Mouse (Mus musculus) common myeloid progenitor, adult 5-6 weeks (primary cell): ENCODE data around the gene Chrnb4. TPM values are rescaled to one million over a fixed set of nuclear protein-coding genes. Genes with fewer than 3 reads are reported as not detected.

ENCODE experiments used
- ATAC-seq: replicated peaks from 2 replicates; pipeline ENCODE4 v1.8.0; 2016; ENCODE audit warnings: low read depth, mild to moderate bottlenecking, moderate TSS enrichment, inconsistent platforms; ENCODE audit not compliant: poor library complexity, severe bottlenecking
- total RNA-seq: library from RNA; stranded (forward); fragments of 200-1000, 187-1606 nt; gene quantifications from 2 replicates; pipeline ENCODE4 v1.2.3, GENCODE M21; 2017

The Chrnb4 gene
- not detected in 2 replicates for total RNA-seq

DNA sequence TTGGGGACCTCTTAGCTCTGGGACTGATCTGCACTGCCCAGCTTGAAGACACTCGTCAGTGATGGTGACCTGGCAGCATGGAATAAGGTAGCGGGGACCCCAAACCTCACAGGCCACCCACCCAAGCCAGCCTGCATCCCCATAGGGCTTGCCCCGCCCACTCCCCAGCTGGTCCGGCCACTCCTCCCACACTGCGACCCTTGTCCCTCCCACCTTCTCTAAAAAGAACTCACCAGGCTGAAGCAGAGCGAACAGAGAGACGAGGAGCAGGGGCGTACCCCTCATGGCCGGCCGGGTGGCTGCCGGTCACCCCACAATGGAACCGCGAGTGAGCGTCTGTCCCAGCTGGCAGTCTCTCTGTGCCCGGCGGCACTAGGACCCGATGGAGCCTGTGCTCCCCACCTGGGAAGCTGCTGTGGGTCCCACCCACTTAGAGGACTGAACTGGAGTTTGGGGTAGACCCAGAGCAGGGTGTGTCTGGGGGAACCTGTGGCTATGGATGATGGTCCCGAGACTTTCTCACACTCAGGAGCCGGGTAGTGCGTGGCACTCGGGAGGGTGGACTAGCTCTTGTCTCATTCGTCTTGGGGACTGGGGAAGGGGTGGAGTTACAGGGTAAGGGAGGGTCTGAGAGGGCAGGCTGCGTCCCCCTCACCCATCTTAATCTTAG is at the start of gene Chrnb4:
Gene Chrnb4, minus strand, starts transcription at position 569 of the 670 bp plus-strand sequence.
- ATAC-seq = peak; percentile 42

DNA sequence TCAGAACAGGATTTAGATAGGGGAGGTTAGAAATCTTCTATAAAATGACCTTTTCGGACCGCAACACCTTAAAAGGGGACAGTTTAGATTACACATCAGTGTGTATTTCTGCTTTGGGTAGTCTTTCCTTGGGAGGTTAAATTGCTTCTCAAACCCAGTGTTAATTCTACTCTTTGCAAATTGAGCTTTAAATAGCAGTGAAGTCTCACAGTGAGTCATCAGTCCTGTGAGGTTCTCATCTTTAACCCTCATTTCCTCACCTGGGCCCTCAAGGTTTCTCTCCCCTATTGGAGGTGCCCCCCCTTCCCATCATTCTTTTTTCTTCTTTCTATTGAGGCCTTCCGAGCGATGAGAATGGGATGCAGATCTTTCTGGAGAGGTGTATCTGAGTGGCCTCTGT is 48.3 kb upstream of the Chrnb4 start:
- ATAC-seq = no peak

DNA sequence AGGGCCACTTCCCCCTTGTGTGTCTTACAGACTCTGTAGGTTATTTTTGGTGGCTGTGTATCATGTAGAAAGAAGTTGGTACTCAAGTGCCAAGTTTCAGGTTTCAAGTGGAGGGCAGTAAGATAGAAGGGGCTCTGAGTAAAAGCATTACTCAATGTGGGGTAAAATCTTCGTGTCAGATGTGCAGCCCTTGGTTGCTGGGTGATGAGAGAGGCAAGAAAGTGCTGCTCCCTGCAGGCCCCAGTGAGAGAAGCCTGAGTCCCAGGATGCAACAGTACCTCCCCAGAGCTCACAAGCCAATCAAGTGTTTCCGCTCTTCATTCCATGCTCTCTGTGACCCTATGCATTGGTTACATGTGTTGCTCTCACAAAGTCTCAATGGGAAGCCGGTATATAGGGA is 47.5 kb upstream of the Chrnb4 start:
- no peak for ATAC-seq

DNA sequence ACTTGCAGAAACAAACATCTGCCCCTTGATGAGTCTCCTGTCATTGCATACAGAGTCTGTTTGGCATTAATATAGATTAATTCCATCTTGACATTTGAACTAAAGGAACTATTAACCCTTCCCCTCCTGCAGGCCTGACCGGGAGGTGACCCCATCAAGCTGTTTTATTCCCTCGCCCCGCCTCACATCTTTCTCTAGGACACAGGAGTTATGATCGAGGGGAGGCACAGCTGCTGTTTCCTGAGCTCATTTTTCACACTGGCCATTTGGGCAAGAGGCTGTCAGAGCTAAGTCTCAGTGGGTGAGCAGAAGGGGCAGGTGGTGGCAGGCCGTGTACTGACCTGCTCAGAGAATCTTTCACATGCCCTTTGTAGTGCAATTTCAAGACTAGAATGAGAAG is 41.6 kb upstream of the Chrnb4 start:
- ATAC-seq = no peak

DNA sequence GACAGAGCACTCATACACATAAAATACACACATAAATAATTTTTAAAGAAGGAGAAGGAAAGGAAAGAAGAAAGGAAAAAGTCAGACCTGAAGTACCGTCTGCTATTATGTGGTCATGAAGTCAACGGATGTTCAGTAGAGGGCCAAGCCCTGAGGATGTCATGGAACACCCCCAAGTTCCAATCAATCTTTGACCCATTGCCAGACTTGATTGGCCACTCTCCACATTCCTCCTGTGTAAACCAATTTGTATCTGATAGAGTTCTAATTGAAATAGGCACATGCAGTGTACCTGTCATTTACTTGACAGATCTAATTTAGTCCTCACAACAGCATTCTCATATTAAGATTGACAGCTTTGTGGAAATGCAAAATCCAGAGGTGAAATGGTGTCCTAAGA is 40.6 kb upstream of the Chrnb4 start:
- no peak for ATAC-seq

- no peak for ATAC-seq
Observed at GRCm38 (mm10) chr9:55083154-55083913, 34.8 kb upstream of the Chrnb4 start.

- ATAC-seq = no peak; the same call in 1 of the 2 replicates
Observed at GRCm38 (mm10) chr9:55067965-55068265, 19.3 kb upstream of the Chrnb4 start.

DNA sequence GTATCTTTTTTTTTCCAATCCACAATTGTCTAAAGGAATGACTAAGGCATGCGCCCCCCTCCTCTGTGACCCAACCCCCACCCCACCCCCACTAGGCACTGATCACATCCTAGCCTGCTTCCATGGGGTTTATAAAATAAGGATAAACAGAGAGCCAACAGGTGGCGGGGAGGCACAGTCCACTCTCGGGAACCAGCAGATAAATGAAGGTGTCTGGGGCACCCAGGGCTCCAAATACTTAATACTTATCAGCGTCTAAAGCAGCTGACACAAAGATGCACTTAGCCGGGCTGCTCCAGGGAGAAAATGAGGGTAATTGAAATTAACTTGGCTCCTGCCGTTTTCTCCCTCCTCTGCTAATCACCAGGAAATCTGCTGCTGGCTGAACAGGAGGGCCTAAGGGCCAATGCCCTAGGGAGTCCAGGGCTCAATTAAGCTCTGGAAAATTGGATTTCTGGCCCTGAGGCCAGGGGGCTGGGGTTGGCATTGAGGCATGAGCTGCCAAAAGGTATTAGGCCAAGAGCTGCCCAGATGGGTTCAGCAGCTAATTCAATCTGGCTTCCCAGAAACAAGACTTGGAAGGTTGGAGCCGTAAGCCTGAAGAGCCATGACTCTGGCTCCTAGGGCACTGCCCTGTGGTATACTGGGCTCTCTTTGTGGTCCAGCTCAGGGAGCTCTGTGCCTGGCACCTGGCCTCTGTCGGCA is 18.8 kb upstream of the Chrnb4 start:
- no peak for ATAC-seq

GRCm38 (mm10) chr9:55065241-55065640 is 16.7 kb upstream of the Chrnb4 start:
- ATAC-seq = no peak

DNA sequence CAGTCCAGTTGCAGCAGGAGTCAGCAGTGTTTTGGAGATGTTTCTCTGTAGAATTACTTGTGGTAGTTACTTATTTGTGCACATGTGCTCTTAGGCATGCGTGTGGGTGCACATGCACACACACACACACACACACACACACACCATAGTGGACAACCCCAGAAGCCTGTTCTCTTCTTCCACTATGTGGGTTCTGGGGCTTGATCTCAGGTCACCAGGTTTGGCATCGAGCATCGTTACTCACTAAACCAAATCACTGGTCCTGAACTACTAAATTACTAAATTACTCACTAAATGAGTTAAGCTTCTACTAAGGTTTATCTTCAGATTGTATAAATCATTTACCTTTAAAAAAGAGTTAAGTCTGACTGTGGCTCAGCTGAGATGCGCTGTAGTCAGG is 9.5 kb upstream of the Chrnb4 start:
- no peak for ATAC-seq

DNA sequence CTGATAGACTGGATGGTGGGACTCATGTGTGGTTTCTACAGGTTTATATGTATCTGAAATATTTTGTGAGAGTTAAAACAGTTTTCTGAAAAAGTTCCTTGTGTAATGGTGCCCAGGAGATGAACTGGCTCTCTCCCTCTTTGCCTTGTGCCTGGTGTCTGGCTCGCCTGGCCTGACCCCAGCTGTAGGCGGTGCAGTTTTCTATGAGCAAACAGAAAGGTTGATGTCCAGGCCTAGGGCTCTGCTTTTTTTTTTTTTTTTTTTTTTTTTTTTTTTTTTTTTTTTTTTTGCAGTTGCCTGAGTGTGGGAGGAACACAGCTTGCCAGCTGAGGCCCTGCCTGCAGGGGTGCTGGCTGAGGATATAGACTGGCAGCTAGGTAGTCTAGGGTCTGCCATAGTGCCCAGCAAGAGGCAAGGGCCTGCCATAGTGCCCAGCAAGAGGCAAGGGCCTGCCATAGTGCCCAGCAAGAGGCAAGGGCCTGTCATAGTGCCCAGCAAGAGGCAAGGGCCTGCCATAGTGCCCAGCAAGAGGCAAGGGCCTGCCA is 6.9 kb upstream of the Chrnb4 start:
- no peak for ATAC-seq

DNA sequence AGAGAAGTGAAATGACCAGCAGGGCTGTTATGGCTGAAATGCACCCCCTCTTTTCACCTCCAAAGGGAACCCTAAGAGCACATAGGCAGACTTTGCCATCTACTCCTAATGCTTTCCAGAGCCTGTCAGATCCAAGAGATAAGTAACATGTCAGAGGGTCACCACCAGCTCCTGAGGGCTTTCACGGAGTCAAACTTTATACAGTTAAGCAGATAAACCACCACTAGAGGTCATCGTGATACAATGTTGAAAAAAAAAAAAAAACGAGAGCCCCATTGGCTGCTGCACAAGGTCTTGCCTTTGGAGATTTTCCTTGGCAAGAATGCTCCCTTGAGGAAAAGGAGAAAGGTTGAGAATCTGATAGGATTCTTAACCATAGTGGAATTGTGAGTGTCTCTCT is 1.8 kb downstream of the Chrnb4 start:
- ATAC-seq = peak; percentile 38; the same call in 1 of the 2 replicates

- no peak for ATAC-seq
Observed at GRCm38 (mm10) chr9:55045001-55045400, 3.6 kb downstream of the Chrnb4 start.

DNA sequence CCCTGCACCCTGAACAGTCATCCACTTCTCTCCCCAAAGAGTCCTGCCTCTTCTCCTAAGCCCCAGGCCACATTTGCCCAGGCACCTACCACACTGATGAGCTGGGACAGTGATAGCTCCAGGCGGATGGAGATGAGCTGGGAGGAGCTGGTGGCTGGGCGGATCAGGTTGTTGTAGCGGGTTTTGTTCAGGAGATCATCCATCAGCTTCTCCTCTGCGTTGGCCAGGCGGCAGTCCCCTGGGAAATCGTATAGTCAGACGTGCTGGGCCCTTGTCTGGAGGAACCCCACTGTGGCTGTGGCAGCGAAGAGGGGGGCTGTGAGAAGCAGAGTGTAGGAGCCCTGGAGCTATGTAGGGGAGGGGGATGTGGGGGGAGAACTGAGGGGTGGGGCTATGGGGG is 4.9 kb downstream of the Chrnb4 start:
- ATAC-seq = no peak

DNA sequence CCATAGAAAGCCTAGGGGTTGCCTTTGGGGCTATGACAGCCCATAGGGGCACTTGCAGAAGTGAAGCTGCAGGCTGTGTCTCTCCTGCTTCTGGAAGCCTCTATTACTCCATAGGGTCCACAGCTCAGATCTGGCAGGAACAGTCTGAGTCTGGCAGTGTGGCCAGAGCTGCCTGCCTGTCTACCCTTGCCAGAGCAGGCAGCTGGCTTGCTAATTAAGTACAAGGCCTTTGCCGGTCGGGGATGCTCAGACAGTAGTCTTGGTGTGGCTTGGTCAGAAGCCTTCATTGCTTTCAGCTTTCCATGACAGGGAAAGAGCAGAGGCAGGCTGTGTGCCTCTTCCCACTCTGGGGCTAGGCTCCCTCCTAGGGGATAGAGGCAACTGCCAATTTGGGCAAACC is 7.2 kb downstream of the Chrnb4 start:
- no peak for ATAC-seq

DNA sequence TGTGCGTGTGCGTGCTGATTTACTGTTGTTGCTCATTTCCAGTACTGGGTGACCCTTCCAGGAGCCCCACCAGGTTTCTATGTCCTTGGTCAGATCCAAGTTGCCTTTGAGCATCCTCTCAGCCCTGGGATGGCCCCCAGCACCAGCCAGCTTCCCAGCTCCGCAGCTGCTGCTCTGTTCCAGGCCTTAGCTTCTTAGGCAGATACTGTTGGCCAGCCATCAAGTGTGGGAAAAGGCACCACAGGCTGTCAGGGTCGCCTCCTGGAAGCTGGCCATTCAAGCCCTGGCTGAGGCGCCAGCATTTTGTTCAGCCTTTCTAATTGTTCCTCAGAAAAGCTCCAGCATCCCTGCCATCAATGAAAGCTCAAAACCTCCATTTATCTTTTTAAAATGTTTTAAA is 8.6 kb downstream of the Chrnb4 start:
- no peak for ATAC-seq

GRCm38 (mm10) chr9:55038948-55039347 is 9.6 kb downstream of the Chrnb4 start:
- no peak for ATAC-seq

DNA sequence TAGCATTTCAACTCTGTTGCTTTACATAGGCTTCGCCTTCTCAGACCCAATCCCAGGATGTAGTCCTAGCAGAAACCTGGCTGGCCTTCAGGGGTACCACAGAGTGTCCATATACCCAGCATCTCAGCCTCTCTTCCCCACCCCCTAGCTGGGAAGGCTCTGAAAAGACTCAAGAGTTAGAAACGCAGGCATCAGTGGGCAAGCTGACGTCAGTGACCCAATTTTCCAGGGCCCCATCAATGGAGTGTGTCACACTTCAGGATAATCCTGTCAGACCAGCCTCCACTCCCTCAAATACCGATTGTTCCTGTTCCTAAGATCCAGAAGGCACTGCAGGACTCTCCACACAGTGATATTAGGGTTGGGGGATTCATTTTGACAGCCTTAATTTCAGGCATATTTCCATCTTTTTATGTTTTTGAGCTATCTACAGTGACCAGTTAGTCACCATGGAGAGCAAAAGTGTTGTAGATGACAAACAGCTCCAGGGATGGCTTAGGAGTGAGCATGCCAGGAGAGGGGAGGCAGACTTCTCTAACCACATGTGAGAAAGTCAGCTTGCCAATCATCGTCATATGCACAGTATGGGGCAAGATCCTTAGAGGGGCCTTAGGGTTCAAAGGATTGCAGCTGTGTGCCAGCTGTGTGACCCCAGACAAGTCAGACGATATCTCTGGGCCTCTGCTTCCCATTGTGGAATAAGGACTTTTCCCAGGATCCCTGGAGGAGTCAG is 17.0 kb downstream of the Chrnb4 start:
- no peak for ATAC-seq

DNA sequence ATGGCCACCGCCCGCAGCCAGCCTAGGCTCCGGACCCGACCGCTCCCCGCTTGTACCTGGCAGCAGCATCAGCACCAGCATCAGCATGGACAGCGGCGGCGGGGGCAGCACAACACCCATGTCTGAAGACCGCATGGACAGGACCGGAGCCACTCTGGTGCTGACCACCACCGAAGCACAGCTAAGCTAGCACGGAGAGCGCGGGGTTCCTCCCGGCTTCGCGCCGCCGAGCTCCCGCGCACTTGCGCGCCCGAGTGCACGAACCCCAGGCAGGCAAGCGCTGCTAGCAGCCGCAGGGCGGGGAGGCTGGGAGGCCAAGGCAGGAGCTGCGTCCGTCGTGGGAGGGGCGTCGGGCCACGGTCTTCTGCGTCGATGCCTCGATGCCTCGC is 22.3 kb downstream of the Chrnb4 start, which contains the start of gene Chrna3:
Gene Chrna3, minus strand, starts transcription at position 288 of the 389 bp plus-strand sequence.
- ATAC-seq = no peak

- ATAC-seq = no peak
Observed at GRCm38 (mm10) chr9:55025534-55026274, 22.9 kb downstream of the Chrnb4 start.
